1 mouse cellular context compared by ENCODE assay signal in genomic region chr6:119220297-119220696, GRCm38 (mm10).
TF ChIP-seq lines count a peak whose summit lies in the region.

No protein-coding gene starts in this region.

TF ChIP-seq in MEL, 35 proteins besides CTCF, POLR2A, EP300 and RAD21 (continued from another document):
- TF ChIP-seq ETS1 (IDR thresholded peaks at IDR 0.05; ENCODE audit: low read depth, low read length) (no peak), USF1 (IDR thresholded peaks at IDR 0.05; ENCODE audit: low read depth, low read length) (no peak), MYB (IDR thresholded peaks at IDR 0.05; ENCODE audit: low read depth, low read length) (no peak)
